Mouse (Mus musculus): ENCODE results near the gene Tcap. TPM values are rescaled to one million over a fixed set of nuclear protein-coding genes. Genes with fewer than 3 reads are reported as not detected.

Tcap gene
- polyA plus RNA-seq, 2 experiments from 2014 or later = not detected

DNA sequence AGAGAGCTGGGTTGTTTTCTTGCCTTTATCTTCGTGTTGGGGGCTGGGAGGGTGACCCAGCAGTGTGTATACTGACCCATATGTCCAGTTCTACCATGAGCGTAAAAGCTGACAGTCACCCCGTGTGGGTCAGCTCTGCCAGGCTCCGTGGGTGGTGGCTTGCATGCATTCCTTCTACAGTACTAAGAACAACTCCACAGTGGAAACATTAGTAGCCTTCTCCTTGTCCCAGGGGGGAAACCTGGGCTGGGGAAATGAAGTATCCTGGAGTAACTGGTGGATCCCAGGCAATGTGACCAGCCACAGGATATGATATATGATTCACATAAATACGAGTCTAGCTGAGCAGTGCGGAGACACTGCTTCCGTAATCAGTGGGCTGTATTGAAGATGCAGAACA lies 30.1 kb downstream of the Tcap start:
- no peak for ATAC-seq

DNA sequence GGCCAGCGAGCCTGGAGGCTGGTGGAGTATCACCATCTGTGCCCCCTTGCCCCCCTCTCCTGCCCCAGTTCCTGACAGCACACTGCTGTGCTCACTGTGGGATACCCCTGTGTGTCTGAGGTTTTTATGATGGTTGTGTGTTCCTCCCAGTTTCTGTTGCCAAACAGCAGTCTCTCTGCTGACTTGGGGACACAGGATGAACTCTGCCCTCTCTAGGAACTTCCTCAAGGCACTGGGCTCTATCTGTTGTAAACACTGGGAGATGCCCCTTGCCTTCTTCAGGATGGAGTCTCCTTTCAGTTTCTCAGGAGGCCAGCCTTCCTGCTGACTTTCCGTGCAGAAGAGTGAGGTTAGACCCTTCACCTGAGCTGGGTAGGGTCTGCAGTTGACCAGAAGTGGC lies 30.6 kb downstream of the Tcap start:
- ATAC-seq = no peak

DNA sequence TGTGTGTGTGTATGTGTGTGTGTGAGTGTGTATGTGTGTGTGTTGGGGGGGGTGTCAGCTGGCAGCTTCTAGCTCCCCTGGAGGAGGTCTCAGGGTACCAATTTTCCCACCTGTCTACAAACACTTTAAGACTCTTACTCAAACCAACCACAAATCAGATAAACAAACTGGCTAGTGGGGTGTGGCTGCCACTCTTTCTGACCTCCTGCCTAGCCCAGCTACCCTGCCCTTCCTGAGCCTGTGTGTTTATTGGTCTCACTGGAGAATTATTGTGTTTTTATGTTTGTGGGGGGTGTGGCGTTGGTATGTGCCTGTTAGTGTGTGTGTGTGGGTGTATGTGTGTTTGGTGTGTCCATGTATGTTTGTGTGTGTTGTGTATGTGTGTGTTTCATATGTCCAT lies 33.5 kb downstream of the Tcap start:
- no peak for ATAC-seq

DNA sequence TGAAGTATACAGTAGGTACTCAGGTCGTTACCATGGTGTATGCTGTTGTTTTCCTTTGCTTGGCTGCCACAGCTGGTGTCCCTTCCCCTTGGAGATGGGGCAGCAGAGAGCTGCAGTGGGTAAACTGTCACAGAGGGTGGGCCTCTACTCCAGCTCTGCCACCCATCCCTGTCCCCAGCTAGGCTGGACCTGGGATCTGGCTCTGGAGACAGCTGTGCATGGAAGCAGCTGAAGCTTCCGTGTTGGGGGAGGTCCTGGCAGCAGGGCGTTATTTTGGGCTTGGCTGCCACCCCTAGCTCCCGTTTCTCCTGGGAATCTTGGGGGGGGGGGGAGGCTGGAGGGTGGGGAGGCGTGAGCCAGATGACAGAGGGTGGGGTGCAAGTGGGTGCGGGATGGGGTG lies 34.7 kb downstream of the Tcap start:
- no peak for ATAC-seq

DNA sequence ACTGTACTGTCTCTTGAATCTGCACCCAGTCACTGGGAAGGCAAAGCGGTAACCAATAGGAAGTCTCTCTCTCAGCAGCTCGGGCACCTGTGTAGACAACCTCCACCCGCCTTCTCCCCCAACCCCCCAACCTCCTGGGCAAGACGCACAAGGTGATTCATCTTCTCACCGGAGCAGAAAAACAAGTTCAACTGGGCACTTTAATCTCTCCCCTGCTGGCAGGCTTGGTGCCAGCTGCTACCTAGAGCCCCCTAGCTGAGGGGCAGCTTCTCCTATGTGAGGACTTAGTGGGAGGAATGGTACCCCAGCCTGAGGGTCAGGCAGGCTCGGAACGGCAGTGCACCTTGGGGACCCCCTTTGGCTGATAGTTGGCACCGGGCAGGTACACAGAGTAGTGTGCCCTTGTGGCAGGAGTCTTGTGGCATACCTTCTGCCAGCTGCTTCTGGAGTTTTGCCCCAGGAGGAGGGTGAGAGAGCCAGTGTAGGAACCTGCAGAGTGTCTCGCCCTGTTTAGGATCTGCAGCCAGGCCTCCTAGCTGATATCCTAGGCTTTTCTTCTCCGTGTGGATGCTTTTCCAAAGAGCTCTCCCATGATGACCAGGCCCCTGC lies 35.4 kb downstream of the Tcap start:
- no peak for ATAC-seq

DNA sequence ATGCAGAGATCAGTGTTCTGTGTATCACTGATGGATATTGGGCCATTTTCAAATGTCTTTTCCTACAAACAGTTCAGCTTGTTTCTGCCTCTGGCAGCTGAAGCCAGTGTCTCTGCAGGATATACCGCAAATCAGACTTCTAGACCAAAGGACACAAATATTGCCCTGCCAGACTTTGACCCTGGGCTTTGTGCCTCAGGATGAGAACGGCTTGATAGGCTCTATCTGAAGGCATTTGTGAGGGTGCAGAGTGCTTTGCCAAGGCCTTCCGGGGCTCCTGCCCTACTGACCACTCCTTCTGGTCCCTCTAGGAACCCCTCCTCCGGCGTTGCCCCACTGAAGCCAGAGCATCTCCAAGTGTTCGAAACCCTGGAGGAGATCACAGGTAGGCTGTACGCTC lies 43.0 kb downstream of the Tcap start:
- no peak for ATAC-seq

DNA sequence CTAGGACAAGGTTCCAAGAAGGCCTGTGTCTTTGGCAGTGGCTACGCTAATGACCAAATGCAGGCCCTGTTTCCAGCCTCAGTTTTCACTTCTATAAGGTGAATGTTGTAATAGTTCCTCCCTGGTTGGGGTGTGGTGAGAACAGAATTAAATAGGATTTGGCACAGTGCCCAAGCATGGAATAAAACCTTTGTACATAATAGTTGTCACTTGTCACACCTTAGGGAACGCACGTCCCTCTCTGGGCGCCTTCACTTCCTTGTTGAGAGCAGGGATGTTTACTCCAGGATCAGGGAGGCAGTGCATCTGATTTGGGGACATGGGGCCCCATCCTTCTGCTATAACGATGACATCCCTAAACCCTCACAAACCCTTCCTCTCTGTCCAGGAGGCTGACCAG lies 44.8 kb downstream of the Tcap start:
- no peak for ATAC-seq

DNA sequence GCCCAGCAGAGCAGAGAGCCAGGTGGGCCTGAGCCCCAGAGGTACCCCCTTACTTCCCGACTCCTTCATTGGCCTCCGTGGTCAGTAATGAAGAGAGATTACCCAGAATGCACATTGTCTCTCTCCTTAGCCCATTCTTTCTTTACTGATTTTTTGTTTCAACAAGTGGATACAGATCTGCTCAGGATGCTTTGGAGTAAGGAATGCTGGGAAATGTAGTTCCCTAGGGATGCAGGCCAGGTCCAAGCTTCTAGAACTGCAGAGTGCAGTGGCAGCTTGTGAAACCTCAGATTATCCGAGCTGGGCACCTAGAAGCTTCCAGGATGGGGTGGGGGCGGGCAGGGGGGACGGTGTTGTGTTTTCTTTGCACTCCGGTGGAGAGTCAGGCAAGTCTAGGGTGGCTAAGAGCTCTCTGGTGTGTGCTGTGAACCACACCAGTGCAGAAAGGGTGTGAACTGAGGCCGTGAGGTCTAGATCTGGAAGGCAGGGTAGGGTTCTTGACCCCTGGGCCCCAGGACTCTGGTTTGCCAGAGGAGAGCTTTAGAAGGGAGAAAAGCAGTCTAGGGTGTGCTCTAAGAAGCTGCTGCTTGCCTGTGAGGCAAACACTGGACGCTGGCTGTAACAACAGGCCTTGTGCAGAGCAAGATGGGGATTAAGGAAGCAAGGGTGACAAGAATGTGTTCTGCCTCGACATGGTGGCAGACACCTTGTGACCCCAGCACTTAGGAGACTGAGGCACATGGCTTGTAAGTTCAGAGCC lies 48.3 kb downstream of the Tcap start:
- ATAC-seq = no peak

Other genes starting within 250 kb of the Tcap start
- gene Fbxl20, start 233.4 kb upstream of the Tcap start, polyA plus RNA-seq (2017; shearing (Covaris generic)) = 1 to 10 TPM; 7.2 TPM
- 100 to 1,000 TPM in 1 of 2 experiments, 10 to 100 TPM in 1; 97.7 to 127 TPM for gene Med1, start 190.5 kb upstream of the Tcap start, polyA plus RNA-seq (2017; shearing (Covaris generic))
- 10 to 100 TPM; 26.3 to 28.7 TPM for gene Cdk12, start 180.8 kb upstream of the Tcap start, polyA plus RNA-seq (2017; shearing (Covaris generic))
- not detected for gene Neurod2, start 54.2 kb upstream of the Tcap start, polyA plus RNA-seq (2017; shearing (Covaris generic))
- not detected for gene Ppp1r1b, start 35.4 kb upstream of the Tcap start, polyA plus RNA-seq (2017; shearing (Covaris generic))
- gene Stard3, start 25.4 kb upstream of the Tcap start, polyA plus RNA-seq (2017; shearing (Covaris generic)) = 10 to 100 TPM; 41.2 to 63.9 TPM
- gene Pnmt, start 2.6 kb downstream of the Tcap start, polyA plus RNA-seq (2017; shearing (Covaris generic)) = not detected
- 10 to 100 TPM in 1 of 2 experiments, 1 to 10 TPM in 1; 6.7 to 11.6 TPM for gene Pgap3, start 16.7 kb downstream of the Tcap start, polyA plus RNA-seq (2017; shearing (Covaris generic))
- under 1 TPM; 0.07 to 0.23 TPM for gene Erbb2, start 28.7 kb downstream of the Tcap start, polyA plus RNA-seq (2017; shearing (Covaris generic))
- gene Mien1, start 55.2 kb downstream of the Tcap start, polyA plus RNA-seq (2017; shearing (Covaris generic)) = 100 to 1,000 TPM; 150 to 155 TPM
- gene Grb7, start 62.6 kb downstream of the Tcap start, polyA plus RNA-seq (2017; shearing (Covaris generic)) = 1 to 10 TPM; 3.6 to 6.2 TPM
- 10 to 100 TPM; 77.0 to 98.7 TPM for gene Ikzf3, start 162.2 kb downstream of the Tcap start, polyA plus RNA-seq (2017; shearing (Covaris generic))
- 1 to 10 TPM; 5.0 to 6.0 TPM for gene Zpbp2, start 167.3 kb downstream of the Tcap start, polyA plus RNA-seq (2017; shearing (Covaris generic))
- gene Ormdl3, start 203.6 kb downstream of the Tcap start, polyA plus RNA-seq (2017; shearing (Covaris generic)) = 10 to 100 TPM; 25.9 to 53.6 TPM
- not detected for gene Lrrc3c, start 214.5 kb downstream of the Tcap start, polyA plus RNA-seq (2017; shearing (Covaris generic))
- 1 to 10 TPM; 1.0 to 9.6 TPM for gene Gm12355, start 241.8 kb downstream of the Tcap start, polyA plus RNA-seq (2017; shearing (Covaris generic))
- under 1 TPM in 1 of 2 experiments, not detected in 1; 0.20 TPM for gene Gsdma3, start 242.5 kb downstream of the Tcap start, polyA plus RNA-seq (2017; shearing (Covaris generic))

Measured in CD4-positive, CD25-positive, alpha-beta regulatory T cell, adult 4 months (primary cell).